Mouse (Mus musculus) left cerebral cortex, postnatal 36 days (tissue): ENCODE results near the gene Hoxb7. TPM values are rescaled to one million over a fixed set of nuclear protein-coding genes. Genes with fewer than 3 reads are reported as not detected.

Experiments
- DNase-seq, 2 experiments: peaks; one replicate each; pipeline ENCODE4 v3.0.0; 2021 to 2022; ENCODE audit warnings: low spot score in 2 of 2, mixed read lengths in 1 of 2
- intact Hi-C: fragments of 180-260 bp; cut with DNase I; formaldehyde crosslinking; loops from one replicate; pipeline ENCODE4 v1.15.1; 2025
- total RNA-seq, 2 experiments: library from RNA; stranded (reverse); gene quantifications; 2 replicates each; pipeline ENCODE4 v1.2.3; 2021

Hoxb7 gene
- total RNA-seq, 2 experiments from 2014 or later = not detected

DNA sequence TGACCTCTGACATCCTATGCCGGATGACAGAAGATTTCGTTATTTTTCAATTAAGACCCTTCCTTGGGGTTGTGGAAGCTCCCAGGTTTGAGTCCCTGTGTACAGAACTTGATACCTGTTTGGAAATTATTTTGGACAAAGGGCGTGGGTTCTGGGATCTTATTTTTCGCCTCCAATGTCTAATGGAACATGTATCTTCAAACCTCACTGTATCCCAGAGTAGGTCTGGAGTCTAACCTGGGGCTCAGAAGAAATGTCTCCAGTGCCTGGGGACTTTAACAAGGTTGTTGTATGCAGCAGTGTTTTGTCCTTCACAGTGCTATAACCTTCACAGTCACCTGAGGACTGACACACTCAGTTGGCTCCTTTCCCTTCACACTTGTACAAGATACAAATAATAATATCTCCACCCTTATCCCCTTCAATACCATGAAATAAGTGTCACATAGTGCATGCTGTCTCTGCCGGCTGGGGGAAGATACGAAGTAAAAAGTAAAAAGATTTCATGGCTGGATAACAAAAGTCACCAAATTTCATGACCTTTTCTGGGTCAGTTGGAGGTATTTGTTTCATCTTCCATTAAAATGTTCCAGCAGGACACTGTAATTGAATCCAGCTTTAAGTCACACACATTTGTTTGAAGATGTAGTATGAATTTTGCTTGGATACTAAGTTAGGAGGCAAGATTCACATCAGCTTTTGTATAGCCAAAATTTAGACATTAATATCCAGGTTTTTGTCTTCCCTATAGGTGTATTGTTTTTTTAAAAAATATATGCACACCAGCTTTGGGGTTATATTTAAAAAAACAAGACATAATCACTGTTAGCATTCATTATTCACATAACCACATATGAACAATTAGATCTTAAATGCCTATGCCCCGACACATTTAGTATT lies 19.2 kb upstream of the Hoxb7 start:
- DNase-seq = no peak
- intact Hi-C loops = no loop called here

DNA sequence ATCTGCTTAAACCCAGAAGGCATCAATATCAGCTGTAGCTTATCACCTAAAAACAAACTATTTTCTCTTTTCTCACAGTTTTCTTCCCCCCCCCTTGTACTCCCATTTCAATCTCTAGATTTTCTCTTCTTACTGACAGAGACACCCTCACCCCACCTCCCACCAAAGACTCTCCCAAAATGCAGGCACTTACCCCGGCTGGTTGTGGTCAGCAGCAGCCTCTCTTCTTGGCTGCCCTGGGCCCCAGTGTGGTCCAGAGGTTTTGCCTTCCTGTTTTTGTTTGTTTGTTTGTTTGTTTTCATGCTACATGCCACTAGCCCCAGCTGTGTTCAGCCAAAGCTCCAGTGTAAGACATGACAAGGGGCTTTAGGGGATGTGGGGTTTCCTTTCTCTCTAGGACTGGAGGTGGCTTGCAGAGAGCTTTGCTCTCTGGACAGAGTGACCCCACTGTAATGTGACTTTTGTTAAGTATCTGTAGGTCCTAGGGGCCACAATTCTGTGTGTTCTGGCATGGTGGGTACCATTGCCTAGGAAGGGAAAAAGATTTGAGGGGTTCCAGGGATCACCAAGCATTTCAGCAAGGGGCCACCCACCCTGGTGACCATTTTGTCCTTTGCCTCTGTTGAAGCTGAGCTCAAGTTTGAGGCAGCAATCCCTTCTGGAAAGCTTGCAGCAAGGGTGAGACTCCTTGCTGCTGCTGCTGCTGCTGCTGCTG lies 18.2 kb upstream of the Hoxb7 start:
- DNase-seq = no peak
- intact Hi-C loops = no loop called here

- intact Hi-C loops = no loop called here
- DNase-seq = no peak
Measured at GRCm38 (mm10) chr11:96269869-96270268, 16.6 kb upstream of the Hoxb7 start.

- intact Hi-C loops = no loop called here
- DNase-seq = no peak
Measured at GRCm38 (mm10) chr11:96270996-96271540, 15.4 kb upstream of the Hoxb7 start, which contains the start of gene Hoxb9. Gene Hoxb9 (plus strand): TSS chr11:96271457.

- intact Hi-C loops = no loop called here
- no peak for DNase-seq
Measured at GRCm38 (mm10) chr11:96271541-96272011, 14.8 kb upstream of the Hoxb7 start.

DNA sequence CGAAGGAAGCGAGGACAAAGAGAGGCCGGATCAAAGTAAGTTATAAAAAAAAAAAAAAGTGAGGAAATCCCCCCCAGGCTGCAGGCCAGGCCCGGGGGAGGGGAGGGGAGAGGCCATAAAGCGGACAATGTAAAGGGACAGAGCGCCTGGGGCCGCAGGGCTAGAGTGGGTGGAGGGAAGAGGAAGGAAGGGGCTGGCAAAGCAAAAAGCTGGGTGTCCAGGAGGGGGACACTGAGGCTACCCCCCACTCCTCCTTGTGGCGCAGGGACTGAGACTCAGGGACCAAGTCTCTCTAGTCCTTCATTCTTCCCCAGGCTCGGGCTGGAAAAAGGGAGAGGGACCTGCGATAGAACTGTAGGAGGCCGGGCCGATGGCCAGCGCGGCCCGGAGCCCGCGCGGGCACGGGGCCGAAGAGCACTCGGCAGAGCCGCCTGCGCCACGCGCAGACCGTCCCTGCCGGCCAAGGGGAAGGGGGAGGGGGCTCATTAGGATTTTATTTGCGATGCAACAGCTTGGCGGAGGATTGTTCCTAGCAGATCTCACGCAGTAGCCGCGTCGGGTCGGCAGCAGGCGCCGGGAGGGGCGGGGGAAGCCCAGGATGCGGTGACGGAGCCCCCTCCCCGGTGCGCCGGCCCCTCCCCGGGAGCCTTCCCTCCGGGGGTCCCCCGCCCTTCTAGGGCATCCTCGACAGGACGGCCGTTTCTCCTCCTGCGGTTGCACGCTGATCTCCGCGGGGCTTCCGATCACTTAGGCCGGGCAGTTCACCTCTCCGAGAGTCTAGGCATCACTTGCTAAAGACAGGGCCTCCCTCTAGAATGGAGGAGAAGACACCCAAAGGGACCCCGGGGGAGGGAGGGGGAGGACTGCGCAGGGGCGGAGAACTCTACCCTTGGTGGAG lies 14.2 kb upstream of the Hoxb7 start:
- intact Hi-C loops = no loop called here
- DNase-seq = no peak

DNA sequence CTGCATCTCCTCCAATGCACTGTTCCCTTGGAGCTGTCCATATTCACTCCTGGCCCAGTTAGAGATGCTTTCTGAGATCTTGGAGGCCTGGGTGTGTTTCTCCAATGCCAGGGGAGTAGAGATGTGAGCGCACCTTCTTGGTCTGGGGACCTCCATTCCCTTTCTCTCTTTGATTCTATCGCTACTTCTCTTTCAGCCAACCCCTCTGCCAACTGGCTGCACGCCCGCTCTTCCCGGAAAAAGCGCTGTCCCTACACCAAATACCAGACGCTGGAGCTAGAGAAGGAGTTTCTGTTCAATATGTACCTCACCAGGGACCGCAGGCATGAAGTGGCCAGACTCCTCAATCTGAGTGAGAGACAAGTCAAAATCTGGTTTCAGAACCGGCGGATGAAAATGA lies 12.0 kb upstream of the Hoxb7 start:
- intact Hi-C loops = no loop called here
- no peak for DNase-seq

DNA sequence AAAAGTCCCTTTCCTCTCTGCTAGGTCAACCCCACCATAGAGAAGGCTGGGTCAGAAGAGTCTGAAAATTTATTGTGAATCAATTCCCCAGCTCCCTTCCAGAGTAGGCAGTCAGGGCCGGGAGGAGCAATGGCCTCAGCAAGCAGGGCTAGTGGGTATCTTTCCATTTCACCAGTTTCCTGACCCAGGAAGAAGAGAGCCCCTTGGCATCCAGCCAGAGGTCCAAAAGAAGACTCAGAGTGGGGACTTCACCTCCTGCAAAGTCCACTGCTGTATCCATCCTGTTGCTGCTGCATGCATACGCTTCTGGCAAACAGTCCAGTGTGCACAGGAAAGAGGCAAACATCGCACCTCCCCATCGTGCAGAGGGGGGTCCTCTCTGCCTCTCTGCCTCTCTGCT lies 10.5 kb upstream of the Hoxb7 start:
- no peak for DNase-seq

GRCm38 (mm10) chr11:96277151-96278044 lies 9.0 kb upstream of the Hoxb7 start:
- no peak for DNase-seq
- intact Hi-C loops = loop anchor here (2.0 to 5.0 kb wide), 6 partner anchors 275 to 583 kb away; partner anchors contain the start of gene Snx11

More for the DNA sequence above, 10.5 kb upstream of the Hoxb7 start:
- intact Hi-C loops = loop anchor here (2.0 to 5.0 kb wide), 4 partner anchors 277 to 461 kb away; no protein-coding TSS in a partner anchor

GRCm38 (mm10) chr11:96278324-96278723 lies 8.1 kb upstream of the Hoxb7 start:
- no peak for DNase-seq
- intact Hi-C loops = loop anchor here (2.0 to 5.0 kb wide), 5 partner anchors 344 to 582 kb away; partner anchors contain the start of gene Snx11

- peak; percentile 79 to 81 for DNase-seq
- intact Hi-C loops = loop anchor here (2.0 to 5.0 kb wide), 5 partner anchors 344 to 582 kb away; partner anchors contain the start of gene Snx11
Measured at GRCm38 (mm10) chr11:96278773-96279172, 7.7 kb upstream of the Hoxb7 start.

GRCm38 (mm10) chr11:96279421-96280233 lies 6.8 kb upstream of the Hoxb7 start:
- intact Hi-C loops = loop anchor here (2.0 to 5.0 kb wide), 5 partner anchors 343 to 581 kb away; partner anchors contain the start of gene Snx11
- no peak for DNase-seq

GRCm38 (mm10) chr11:96280399-96281378 lies 5.7 kb upstream of the Hoxb7 start:
- no peak for DNase-seq
- intact Hi-C loops = no loop called here

DNA sequence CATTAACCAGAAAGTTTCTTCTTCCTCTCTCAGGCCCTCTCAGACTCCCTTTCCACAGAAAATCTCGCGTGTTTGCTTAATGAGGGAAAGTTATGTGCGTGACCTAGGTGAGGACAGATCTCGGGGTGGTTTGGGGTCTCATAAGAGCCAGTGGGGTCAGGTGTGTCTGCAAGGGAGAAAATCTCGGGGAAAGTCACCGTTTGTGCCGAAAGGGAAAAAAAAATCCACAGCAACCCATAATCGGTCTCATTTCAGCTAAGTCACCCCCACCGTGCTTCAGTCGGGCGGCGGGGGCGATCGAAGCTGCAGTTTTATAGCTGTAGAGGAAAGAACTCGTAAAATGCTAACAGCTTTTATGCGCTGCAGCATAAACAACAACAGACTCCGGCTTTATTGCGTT lies 5.0 kb upstream of the Hoxb7 start:
- intact Hi-C loops = no loop called here
- no peak for DNase-seq

- intact Hi-C loops = no loop called here
- no peak for DNase-seq
Measured at GRCm38 (mm10) chr11:96281855-96282570, 4.4 kb upstream of the Hoxb7 start, which contains the start of gene Hoxb8. Gene Hoxb8 (plus strand): TSS chr11:96281905.
